Mouse (Mus musculus) NIH3T3 (cell line): ENCODE measurements at regions not wholly inside any gene's neighbourhood (a gene's known extent, or its start where the extent isn't known, plus 50 kb on each side); places are given as distances from the start of the nearest gene placed in this dataset.

ENCODE experiments used
- DNase-seq: peaks from one replicate; pipeline ENCODE4 v3.0.0-alpha.2; 2012; ENCODE audit warnings: low read depth

GRCm38 (mm10) chr11:18715851-18716126, 303.0 kb downstream of the Meis1 start:
- DNase-seq: no peak

DNA sequence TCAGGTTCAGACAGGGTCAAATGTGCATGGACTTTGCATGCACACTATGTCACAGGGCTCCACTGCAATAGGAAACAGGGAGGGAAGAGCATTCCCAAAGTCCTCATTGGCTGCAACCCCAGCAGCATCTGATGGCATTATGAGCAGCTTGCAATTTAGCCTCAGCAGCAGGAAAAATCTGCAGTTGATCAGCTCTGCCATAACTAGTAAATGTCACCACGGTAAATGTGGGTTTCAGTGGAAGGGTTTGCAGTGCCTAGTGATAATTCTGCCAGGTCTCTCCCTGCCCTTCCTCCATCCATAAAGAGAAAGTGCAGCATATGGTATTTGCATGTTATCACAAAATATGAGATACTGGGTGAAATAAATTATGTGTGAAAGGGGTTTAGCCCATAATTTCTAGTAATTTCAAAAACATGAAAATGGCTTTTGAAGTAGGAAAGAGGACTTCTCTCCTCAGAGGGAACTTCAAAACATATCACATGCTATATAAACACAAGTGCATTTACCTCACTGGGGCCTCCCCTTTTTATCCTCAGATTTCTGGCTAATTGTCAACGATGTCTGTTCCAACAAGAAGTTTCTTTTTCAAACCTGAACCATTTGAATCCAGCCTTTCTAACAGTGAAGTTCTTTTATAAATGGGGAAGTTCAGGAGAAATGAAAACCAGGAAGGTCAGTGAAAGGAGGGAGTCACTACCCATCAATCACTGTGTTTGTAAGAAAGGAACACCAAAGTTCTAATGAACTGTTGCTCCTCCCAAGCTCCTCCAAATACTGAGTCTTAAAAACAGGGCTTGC, 303.5 kb downstream of the Meis1 start:
- DNase-seq: peak; percentile 3

- DNase-seq: no peak
Observed at GRCm38 (mm10) chr11:18714400-18714799, 304.4 kb downstream of the Meis1 start.

DNA sequence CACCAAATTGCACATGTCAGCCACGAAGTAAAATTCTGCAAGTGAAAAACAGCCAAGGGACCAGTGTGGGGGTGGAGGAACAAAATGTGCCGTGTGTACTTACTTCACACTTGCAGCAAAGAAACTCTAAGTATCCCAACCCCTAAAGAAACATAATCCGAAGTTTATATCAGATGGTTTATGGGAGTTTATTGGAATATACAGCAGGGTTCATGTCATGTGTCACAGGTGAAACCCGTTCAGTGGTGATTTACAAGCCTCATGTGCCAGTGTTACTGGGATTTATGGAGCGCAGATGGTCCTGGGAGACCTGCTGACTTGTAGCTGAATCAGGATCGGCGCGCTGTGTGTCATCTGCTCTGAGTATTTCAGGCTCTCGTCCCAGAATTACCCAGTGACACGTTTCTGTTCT, 306.1 kb downstream of the Meis1 start:
- no peak for DNase-seq

DNA sequence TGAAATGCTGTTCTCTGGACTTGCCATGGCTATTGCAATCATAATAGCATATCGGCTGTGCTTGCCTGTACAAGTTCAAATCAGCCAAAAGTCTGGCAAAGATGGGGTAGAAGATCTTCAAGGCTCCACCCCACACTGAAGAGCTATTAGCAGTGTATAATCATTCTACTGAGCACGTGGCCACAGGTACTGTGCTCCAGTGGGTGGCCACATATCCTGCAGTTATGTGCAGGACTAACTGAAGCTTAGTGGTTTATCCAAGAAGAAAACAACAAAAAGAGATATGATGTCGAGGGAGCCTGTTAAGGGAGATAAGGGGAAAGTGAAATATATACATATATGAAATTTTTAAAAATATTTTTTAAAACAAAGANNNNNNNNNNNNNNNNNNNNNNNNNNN, 309.2 kb downstream of the Meis1 start:
- DNase-seq: no peak

DNA sequence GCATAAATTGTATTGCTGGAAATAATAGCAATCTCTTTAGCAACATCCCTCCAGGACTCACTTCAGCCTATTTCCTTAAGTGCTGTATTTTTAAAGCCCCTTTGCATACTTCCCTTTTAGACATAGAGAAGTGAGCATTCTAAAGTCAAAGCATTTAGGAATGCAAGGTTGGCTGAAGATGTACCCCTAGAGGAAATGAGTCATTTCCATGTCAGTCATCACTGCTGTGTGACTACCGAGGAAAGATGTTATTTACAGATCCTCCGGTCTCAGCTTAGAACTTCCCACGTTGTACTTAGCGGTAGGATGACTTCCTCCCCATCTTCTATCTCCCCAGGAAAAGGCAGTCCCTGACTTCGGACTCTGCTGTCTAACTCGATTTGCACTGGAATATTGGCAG, 337.2 kb downstream of the Meis1 start:
- DNase-seq: no peak

DNA sequence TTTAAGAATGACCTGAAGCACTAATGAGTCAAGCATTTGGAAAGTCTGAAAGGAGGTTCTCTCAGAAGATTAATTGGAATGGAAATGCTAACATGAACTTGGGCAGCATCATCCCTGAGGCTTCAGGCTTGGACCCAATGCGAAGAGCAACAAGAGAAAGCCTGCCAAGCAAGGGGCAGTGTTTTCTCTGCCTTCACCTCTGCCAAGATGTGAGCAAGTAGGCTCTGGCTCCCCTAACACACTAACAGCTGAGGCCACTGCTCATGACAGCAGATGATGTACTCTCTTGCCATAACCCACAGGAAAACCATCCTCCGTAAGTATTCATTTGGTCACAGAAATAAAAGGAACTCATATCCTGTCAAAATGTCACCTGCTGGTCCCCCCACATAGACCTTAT, 341.9 kb downstream of the Meis1 start:
- DNase-seq: no peak

DNA sequence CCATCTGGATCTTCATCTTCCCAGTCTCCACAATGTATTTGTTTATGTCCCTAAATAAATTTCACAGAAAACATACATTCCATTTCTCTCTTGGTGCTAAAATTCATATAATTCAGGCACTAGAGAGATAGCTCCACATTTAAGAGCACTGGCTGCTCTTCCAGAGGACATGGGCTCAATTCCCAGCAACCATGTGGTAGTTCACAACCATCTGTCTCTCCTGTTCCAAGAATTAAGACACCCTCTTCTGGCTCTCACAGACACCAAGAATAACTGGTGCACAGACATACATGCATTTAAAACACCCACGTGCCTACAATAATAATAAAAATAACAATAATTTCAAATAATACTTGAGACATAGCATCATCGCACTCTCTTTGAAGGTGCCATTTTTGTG, 347.8 kb downstream of the Meis1 start:
- DNase-seq: no peak

DNA sequence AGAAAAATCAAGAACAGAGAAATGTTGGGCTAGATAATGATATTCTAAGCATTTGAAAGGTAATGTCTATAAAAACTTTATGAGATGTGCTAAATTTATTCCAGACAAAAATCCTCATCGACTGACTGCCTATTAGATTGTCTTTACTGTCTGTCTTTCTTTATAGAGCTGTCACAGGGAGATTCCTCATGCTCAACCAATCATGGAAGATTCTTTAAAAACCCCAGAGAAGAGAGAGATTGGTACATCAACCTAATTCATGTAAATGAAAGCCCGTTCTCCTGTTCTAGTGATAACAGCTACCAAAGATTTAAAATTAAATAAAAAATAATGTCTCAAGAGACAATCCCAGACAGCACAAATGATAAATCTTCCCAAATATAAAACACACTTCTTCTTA, 349.5 kb downstream of the Meis1 start:
- no peak for DNase-seq

GRCm38 (mm10) chr11:18656358-18656757, 362.4 kb downstream of the Meis1 start:
- no peak for DNase-seq

DNA sequence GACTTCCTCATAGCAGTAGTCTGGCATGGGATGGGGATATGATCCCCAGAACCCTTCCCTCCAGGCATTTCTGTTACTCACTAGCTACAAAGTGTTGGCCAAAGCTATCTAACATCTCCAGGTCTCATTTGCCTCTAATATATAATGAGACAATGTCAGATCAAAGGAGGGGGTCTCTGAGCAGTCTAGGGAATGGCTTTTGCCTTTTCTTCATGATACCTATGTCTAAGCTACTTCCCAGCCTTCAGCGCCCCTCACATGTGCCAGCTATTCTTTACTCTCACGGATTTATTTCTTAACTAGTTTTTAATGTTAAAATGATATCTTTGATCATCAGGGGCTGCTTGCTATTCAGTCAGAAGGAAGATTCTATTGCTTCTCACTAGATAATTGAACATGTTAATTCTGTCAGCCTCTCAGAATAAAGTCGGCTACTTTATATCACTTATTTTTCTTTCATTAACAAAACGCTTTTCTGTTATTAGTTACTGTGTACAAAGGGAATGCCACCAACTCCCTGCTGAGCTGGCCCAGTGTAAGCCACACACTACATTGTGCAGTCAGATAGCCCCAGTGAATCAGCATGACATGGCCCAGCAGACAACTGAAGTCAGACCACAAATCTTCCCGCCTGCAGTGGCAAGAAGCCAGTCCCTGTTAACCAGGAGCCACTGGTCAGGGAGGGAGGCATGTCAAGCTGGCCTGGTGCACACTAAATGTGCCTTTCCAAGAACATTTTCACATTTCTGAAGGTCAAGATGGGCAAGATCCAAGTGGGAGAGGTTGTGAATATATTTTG, 386.6 kb downstream of the Meis1 start:
- peak; percentile 47 for DNase-seq

- no peak for DNase-seq
Observed at GRCm38 (mm10) chr11:18631570-18631969, 387.2 kb downstream of the Meis1 start.

- no peak for DNase-seq
Observed at GRCm38 (mm10) chr11:18621777-18622176, 397.0 kb downstream of the Meis1 start.

- DNase-seq: no peak
Observed at GRCm38 (mm10) chr11:18604836-18605235, 413.9 kb downstream of the Meis1 start.

- no peak for DNase-seq
Observed at GRCm38 (mm10) chr11:18601568-18602182, 417.1 kb downstream of the Meis1 start.

- DNase-seq: no peak
Observed at GRCm38 (mm10) chr11:18598349-18598748, 420.4 kb downstream of the Meis1 start.

DNA sequence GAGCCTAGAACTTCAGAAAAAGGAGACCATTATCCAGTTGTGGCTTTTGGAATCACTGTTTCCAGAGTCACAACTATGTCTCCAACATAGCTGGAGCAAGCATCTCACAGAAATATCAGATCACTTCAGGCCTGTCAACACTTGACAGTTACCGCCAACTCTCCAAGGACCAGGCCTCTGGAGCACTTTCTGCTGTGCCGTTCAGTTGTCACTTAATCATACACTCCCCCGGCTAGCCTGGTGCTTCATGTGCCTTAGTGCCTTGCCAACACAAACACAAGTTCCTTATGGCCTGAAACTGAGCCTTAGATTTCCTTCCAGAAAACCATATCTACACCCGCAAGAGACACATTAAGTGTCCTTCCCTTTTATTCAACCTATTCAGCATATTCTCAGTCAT, 421.8 kb downstream of the Meis1 start:
- DNase-seq: no peak

DNA sequence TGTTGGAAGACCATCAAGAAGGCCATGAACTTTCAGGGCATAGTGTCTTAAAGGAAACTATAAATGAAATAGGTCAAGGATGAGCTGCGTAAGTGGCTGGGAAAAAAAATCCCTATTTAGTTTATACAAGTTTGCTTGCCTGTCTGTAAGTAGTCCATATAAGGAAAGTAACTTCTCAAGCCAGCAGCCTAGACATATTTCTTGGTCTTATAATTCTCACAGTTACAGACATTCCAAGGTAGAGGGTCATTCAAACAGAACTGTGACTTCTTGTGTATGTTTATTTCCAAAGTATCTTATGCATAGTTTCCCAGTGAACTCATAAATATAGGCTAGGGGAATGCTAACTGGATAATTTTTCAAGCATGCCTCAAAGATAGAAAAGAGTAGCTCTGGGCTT, 428.3 kb downstream of the Meis1 start:
- peak; percentile 24 for DNase-seq

- DNase-seq: no peak
Observed at GRCm38 (mm10) chr11:18586468-18586867, 432.3 kb downstream of the Meis1 start.

- DNase-seq: no peak
Observed at GRCm38 (mm10) chr11:18585031-18585430, 433.8 kb downstream of the Meis1 start.

DNA sequence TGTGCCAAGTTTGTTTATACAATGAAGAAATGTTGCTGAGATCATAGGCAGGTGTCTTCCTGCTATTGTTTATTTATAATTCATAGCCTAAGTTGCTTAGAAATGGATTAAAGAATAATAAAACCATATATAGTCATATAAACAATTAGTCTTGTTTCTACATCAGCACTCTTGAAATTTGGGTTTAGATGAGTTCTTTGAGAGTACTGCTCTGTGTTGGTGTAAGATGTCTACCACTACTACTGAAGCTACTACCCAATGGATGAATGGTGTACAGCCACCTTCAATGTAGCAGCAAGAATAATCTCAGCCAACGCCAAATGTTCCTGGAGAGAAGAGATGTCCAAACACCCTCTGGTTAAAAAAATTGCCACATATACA, 436.0 kb downstream of the Meis1 start:
- no peak for DNase-seq

GRCm38 (mm10) chr11:18581997-18582780, 436.6 kb downstream of the Meis1 start:
- DNase-seq: no peak
